Mouse (Mus musculus) embryonic fibroblast, embryonic 13.5 days (primary cell): ENCODE measurements at regions not wholly inside any gene's neighbourhood (a gene's known extent, or its start where the extent isn't known, plus 50 kb on each side); places are given as distances from the start of the nearest gene placed in this dataset.

ENCODE experiments used
- CTCF ChIP-seq: IDR thresholded peaks from 2 replicates; pipeline ENCODE4 v1.5.1; 2011; ENCODE audit warnings: mild to moderate bottlenecking, control low read depth, low read length, moderate library complexity, borderline replicate concordance; ENCODE audit not compliant: insufficient read depth
- POLR2A ChIP-seq: IDR thresholded peaks from 2 replicates; pipeline ENCODE4 v1.6.1; 2011; ENCODE audit warnings: low read depth, mild to moderate bottlenecking, control low read depth, low read length, moderate library complexity

GRCm38 (mm10) chr1:185533471-185533870 is 78.8 kb downstream of the Slc30a10 start:
- no peak for TF ChIP-seq POLR2A
- TF ChIP-seq CTCF, result no peak
